Mouse (Mus musculus) hindbrain, embryonic 10.5 days (tissue): ENCODE data around the gene Trove2. TPM values are rescaled to one million over a fixed set of nuclear protein-coding genes. Genes with fewer than 3 reads are reported as not detected.
"Not testable (repeated sequence)": the region's sequence is repeated elsewhere in the genome, so short reads cannot be mapped to it uniquely, and the experiment has no call there.

Source experiments
- DNase-seq: peaks from one replicate; pipeline ENCODE4 v3.0.0-alpha.2; 2017; ENCODE audit warnings: low spot score
- H3K27ac ChIP-seq: fragments of 300-500 bp; sonication (generic); 2 replicates; pipeline ENCODE4 v1.5.1; 2016; ENCODE audit warnings: mild to moderate bottlenecking, moderate library complexity
- H3K27me3 ChIP-seq: fragments of 300-500 bp; sonication (generic); 2 replicates; pipeline ENCODE4 v1.6.1; 2016; ENCODE audit warnings: mild to moderate bottlenecking; ENCODE audit not compliant: poor library complexity, insufficient read depth, severe bottlenecking
- H3K36me3 ChIP-seq: fragments of 300-500 bp; sonication (generic); 2 replicates; pipeline ENCODE4 v1.6.1; 2016; ENCODE audit warnings: mild to moderate bottlenecking, moderate library complexity
- H3K4me1 ChIP-seq: fragments of 300-500 bp; sonication (generic); replicated peaks from 2 replicates; pipeline ENCODE4 v1.6.1; 2016; ENCODE audit warnings: mild to moderate bottlenecking
- H3K4me3 ChIP-seq: fragments of 300-500 bp; sonication (generic); 2 replicates; pipeline ENCODE4 v1.5.1; 2016; ENCODE audit warnings: mild to moderate bottlenecking, moderate library complexity
- H3K9me3 ChIP-seq: fragments of 300-500 bp; sonication (generic); 2 replicates; pipeline ENCODE4 v1.6.1; 2016; ENCODE audit warnings: mild to moderate bottlenecking, moderate library complexity
- WGBS: fragments of 180-500 bp; shearing (Covaris S2); methylation state at CpG from one replicate; pipeline ENCODE4 v1.1.7; 2016; 5-methylcytosine and 5-hydroxymethylcytosine counted together
- polyA plus RNA-seq: library from polyadenylated mRNA; unstranded; fragments of >200 nt; fragmentation: Nextera tagmentation; extraction: Ambion mirVana; gene quantifications from 2 replicates; pipeline ENCODE4 v1.2.1, GENCODE M21; 2016

Gene Trove2
- polyA plus RNA-seq, 1 experiment from 2014 or later: 26.5 TPM

GRCm38 (mm10) chr1:143727701-143728445 lies 49.0 kb downstream of the Trove2 start:
- H3K4me3 ChIP-seq: no peak overlapping the region
- WGBS: 83% methylated on average over 9 of the region's 9 CpGs

GRCm38 (mm10) chr1:143724456-143725064 lies 52.3 kb downstream of the Trove2 start:
- Histone ChIP-seq H3K4me3 (no peak overlapping the region), H3K36me3 (no peaks in the 10 kb centered on the region), H3K27ac (no peak overlapping the region), H3K27me3 (no peaks in the 10 kb centered on the region), H3K4me1 (no peaks in the 10 kb centered on the region), H3K9me3 (no peaks in the 10 kb centered on the region)
- no peak for DNase-seq
- WGBS: 88% methylated on average over 5 of the region's 5 CpGs

More at GRCm38 (mm10) chr1:143727701-143728445, 49.0 kb downstream of the Trove2 start:
- Histone ChIP-seq H3K4me1 (no peaks in the 10 kb centered on the region), H3K27me3 (no peaks in the 10 kb centered on the region), H3K36me3 (no peaks in the 10 kb centered on the region), H3K9me3 (no peaks in the 10 kb centered on the region), H3K27ac (no peak overlapping the region)
- DNase-seq: no peak

- not testable (repeated sequence) for DNase-seq, H3K27ac ChIP-seq, H3K36me3 ChIP-seq, H3K9me3 ChIP-seq, H3K4me3 ChIP-seq, H3K4me1 ChIP-seq, H3K27me3 ChIP-seq
- no CpG with 5 or more reads among the region's 2 CpGs for WGBS
Observed at GRCm38 (mm10) chr1:143716038-143716437, 60.8 kb downstream of the Trove2 start, which contains the start of gene Glrx2. TSS of gene Glrx2 (plus strand) at chr1:143716338.

- no peak for DNase-seq
- no peaks in the 10 kb centered on the region for H3K4me1 ChIP-seq
- no peaks in the 10 kb centered on the region for H3K36me3 ChIP-seq
- H3K4me3 ChIP-seq: no peak overlapping the region
- H3K9me3 ChIP-seq: no peaks in the 10 kb centered on the region
- H3K27me3 ChIP-seq: no peaks in the 10 kb centered on the region
- WGBS: 86% methylated on average over 5 of the region's 5 CpGs
- no peak overlapping the region for H3K27ac ChIP-seq
Observed at GRCm38 (mm10) chr1:143710627-143710976, 66.3 kb downstream of the Trove2 start.

- no peaks in the 10 kb centered on the region for H3K36me3 ChIP-seq
- H3K4me3 ChIP-seq: no peak overlapping the region
- no peak overlapping the region for H3K27ac ChIP-seq
- no peak for DNase-seq
- no peaks in the 10 kb centered on the region for H3K4me1 ChIP-seq
- no peaks in the 10 kb centered on the region for H3K27me3 ChIP-seq
- 74% methylated on average over 7 of the region's 7 CpGs for WGBS
- H3K9me3 ChIP-seq: no peaks in the 10 kb centered on the region
Observed at GRCm38 (mm10) chr1:143709966-143710626, 66.8 kb downstream of the Trove2 start.

- H3K27ac ChIP-seq: no peak overlapping the region
- no peak for DNase-seq
- no peaks in the 10 kb centered on the region for H3K36me3 ChIP-seq
- WGBS: 78% methylated on average over 6 of the region's 6 CpGs
- H3K4me1 ChIP-seq: no peaks in the 10 kb centered on the region; the same call in 1 of the 2 replicates
- no peak overlapping the region for H3K4me3 ChIP-seq
- no peaks in the 10 kb centered on the region for H3K27me3 ChIP-seq
- H3K9me3 ChIP-seq: no peaks in the 10 kb centered on the region
Observed at GRCm38 (mm10) chr1:143708361-143708760, 68.5 kb downstream of the Trove2 start.

- Histone ChIP-seq H3K4me3 (no peak overlapping the region), H3K27ac (no peak overlapping the region), H3K4me1 (no peaks in the 10 kb centered on the region; the same call in 1 of the 2 replicates), H3K36me3 (no peaks in the 10 kb centered on the region), H3K9me3 (no peaks in the 10 kb centered on the region), H3K27me3 (no peaks in the 10 kb centered on the region)
- no peak for DNase-seq
- 81% methylated on average over 4 of the region's 4 CpGs for WGBS
Observed at GRCm38 (mm10) chr1:143707006-143707405, 69.9 kb downstream of the Trove2 start.

- DNase-seq: peak; percentile 90
- Histone ChIP-seq H3K9me3 (no peaks in the 10 kb centered on the region), H3K27ac (peak within 1 kb of the TSS; percentile 98), H3K36me3 (peaks cover 8% of the 10 kb centered on the region), H3K27me3 (no peaks in the 10 kb centered on the region), H3K4me3 (peak within 1 kb of the TSS; percentile 84), H3K4me1 (peaks cover 15% of the 10 kb centered on the region; the same call in 1 of the 2 replicates)
- WGBS: 0% methylated on average over 74 of the region's 74 CpGs
Observed at GRCm38 (mm10) chr1:143702741-143703262, 74.1 kb downstream of the Trove2 start, which contains the start of gene Cdc73. TSS of gene Cdc73 (minus strand) at chr1:143702893.

GRCm38 (mm10) chr1:143702141-143702740 lies 74.6 kb downstream of the Trove2 start:
- peaks cover 13% of the 10 kb centered on the region for H3K36me3 ChIP-seq
- no peak for DNase-seq
- under 1% methylated on average over 48 of the region's 48 CpGs for whole genome bisulfite sequencing
- H3K27me3 ChIP-seq: no peaks in the 10 kb centered on the region
- H3K4me3 ChIP-seq: peak overlapping the region; percentile 84
- H3K9me3 ChIP-seq: no peaks in the 10 kb centered on the region
- H3K27ac ChIP-seq: peak overlapping the region; percentile 98
- H3K4me1 ChIP-seq: peaks cover 15% of the 10 kb centered on the region; the same call in 1 of the 2 replicates

- peak overlapping the region; percentile 84 for H3K4me3 ChIP-seq
- DNase-seq: no peak
- H3K27ac ChIP-seq: peak overlapping the region; percentile 98
- WGBS: under 1% methylated on average over 13 of the region's 13 CpGs
- no peaks in the 10 kb centered on the region for H3K27me3 ChIP-seq
- H3K4me1 ChIP-seq: peaks cover 15% of the 10 kb centered on the region; the same call in 1 of the 2 replicates
- H3K9me3 ChIP-seq: no peaks in the 10 kb centered on the region
- peaks cover 18% of the 10 kb centered on the region for H3K36me3 ChIP-seq
Observed at GRCm38 (mm10) chr1:143701736-143702135, 75.1 kb downstream of the Trove2 start.
